Mouse (Mus musculus) liver, adult 2 months (tissue): ENCODE measurements around the gene Ccdc59. TPM values are rescaled to one million over a fixed set of nuclear protein-coding genes. Genes with fewer than 3 reads are reported as not detected.

Experiments
- DNase-seq: peaks from one replicate; pipeline ENCODE4 v3.0.0-alpha.2; 2011; ENCODE audit warnings: low read depth, low spot score; ENCODE audit errors: extremely low read depth
- H3K27ac ChIP-seq: fragments of 200-500 bp; replicated peaks from 2 replicates; pipeline ENCODE4 v1.5.1; 2012; ENCODE audit warnings: low read depth, mild to moderate bottlenecking, control low read depth, inconsistent platforms, low read length; ENCODE audit not compliant: insufficient read depth
- H3K27me3 ChIP-seq: fragments of 200-500 bp; 2 replicates; pipeline ENCODE4 v1.6.1; 2012; ENCODE audit warnings: mild to moderate bottlenecking, moderate library complexity, low read length, inconsistent platforms; ENCODE audit not compliant: control insufficient read depth, insufficient read depth
- H3K36me3 ChIP-seq: fragments of 200-500 bp; 2 replicates; pipeline ENCODE4 v1.6.1; 2012; ENCODE audit warnings: low read length, inconsistent platforms; ENCODE audit not compliant: control insufficient read depth, insufficient read depth
- H3K4me1 ChIP-seq: fragments of 200-500 bp; 2 replicates; pipeline ENCODE4 v1.6.1; 2011; ENCODE audit warnings: low read length; ENCODE audit not compliant: control insufficient read depth, insufficient read depth
- H3K4me3 ChIP-seq: fragments of 200-500 bp; 2 replicates; pipeline ENCODE4 v1.5.1; 2011; ENCODE audit warnings: low read depth, mild to moderate bottlenecking, control low read depth, low read length, moderate library complexity; ENCODE audit not compliant: insufficient read depth
- H3K79me2 ChIP-seq: fragments of 200-500 bp; 2 replicates; pipeline ENCODE4 v1.6.1; 2012; ENCODE audit warnings: inconsistent platforms, mild to moderate bottlenecking, low read length, moderate library complexity; ENCODE audit not compliant: control insufficient read depth, insufficient read depth
- H3K9ac ChIP-seq: fragments of 200-500 bp; 2 replicates; pipeline ENCODE4 v1.6.1; 2012; ENCODE audit warnings: low read depth, mild to moderate bottlenecking, control low read depth, inconsistent platforms, low read length
- CTCF ChIP-seq: fragments of 200-500 bp; IDR thresholded peaks from 2 replicates; pipeline ENCODE4 v1.5.1; 2011; ENCODE audit warnings: low read depth, low read length, control low read depth
- POLR2A ChIP-seq: fragments of 200-500 bp; IDR thresholded peaks from 2 replicates; pipeline ENCODE4 v1.6.1; 2011; ENCODE audit warnings: low read length, control low read depth; ENCODE audit not compliant: insufficient read depth; ENCODE audit errors: extremely low read depth
- WGBS: fragments of 180-500 bp; shearing (Covaris S2); methylation state at CpG from one replicate; pipeline ENCODE4 v1.1.7; 2018; 5-methylcytosine and 5-hydroxymethylcytosine counted together
- polyA plus RNA-seq: library from polyadenylated mRNA; depleted of rRNA; stranded (reverse); fragments of >200 nt; gene quantifications from 2 replicates; pipeline ENCODE4 v1.2.3, GENCODE M21; 2012; rRNA removed
- total RNA-seq: library from RNA; depleted of rRNA; stranded (reverse); fragments of >200 nt; gene quantifications from 2 replicates; pipeline ENCODE4 v1.2.3, GENCODE M21; 2014; rRNA removed

The Ccdc59 gene
- total and polyA plus RNA-seq, 2 experiments, result 2.7 to 6.5 TPM

DNA sequence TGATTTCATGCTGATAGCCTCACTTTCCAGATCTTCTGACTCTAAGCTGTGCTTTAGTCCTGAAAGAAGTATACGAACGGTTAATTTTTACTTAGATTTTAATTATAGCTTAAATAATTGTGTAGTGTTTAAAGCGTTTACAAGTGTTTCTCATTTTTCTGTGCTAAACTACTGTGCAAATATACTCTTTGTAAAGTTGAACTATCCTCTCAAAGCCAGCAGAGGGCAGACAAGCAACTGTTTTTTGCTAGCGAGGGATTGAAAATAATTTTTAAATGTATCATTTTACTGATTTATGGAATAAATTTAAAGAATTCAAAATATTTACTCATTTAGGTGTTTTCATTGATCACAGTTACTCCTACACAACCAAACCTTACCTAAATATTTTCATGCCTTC, 26.4 kb downstream of the Ccdc59 start:
- TF ChIP-seq POLR2A (no peak), CTCF (no peak)
- Histone ChIP-seq H3K4me3 (no peak overlapping the region), H3K9ac (no peak overlapping the region), H3K27me3 (no peaks in the 10 kb centered on the region), H3K4me1 (no peaks in the 10 kb centered on the region), H3K36me3 (no peaks in the 10 kb centered on the region), H3K27ac (no peak overlapping the region), H3K79me2 (no peaks in the 10 kb centered on the region)
- WGBS, result 46% methylated on average over 4 of the region's 4 CpGs
- DNase-seq, result no peak

Other genes starting within 250 kb of the Ccdc59 start
- gene Mettl25, start 313 bp downstream of the Ccdc59 start, total RNA-seq, result 4.9 and 5.2 TPM in 2 replicates
- 1.2 and 1.3 TPM in 2 replicates for gene Mettl25, start 313 bp downstream of the Ccdc59 start, polyA plus RNA-seq